Mouse (Mus musculus) natural killer cell, adult 2 months (primary cell): ENCODE data around the gene Afdn.
"Not testable (repeated sequence)": the region's sequence is repeated elsewhere in the genome, so short reads cannot be mapped to it uniquely, and the experiment has no call there.

ENCODE experiments used
- DNase-seq, 2 experiments: peaks; one replicate each; pipeline ENCODE4 v3.0.0; 2022; ENCODE audit warnings: low spot score in 2 of 2

Afdn gene

GRCm38 (mm10) chr17:13777676-13778075, 17.3 kb downstream of the Afdn start:
- no peak for DNase-seq

- DNase-seq = no peak
Measured at GRCm38 (mm10) chr17:13778865-13779264, 18.5 kb downstream of the Afdn start.

GRCm38 (mm10) chr17:13781948-13782347, 21.6 kb downstream of the Afdn start:
- no peak for DNase-seq

GRCm38 (mm10) chr17:13783469-13783868, 23.1 kb downstream of the Afdn start:
- no peak for DNase-seq

- DNase-seq = not testable (repeated sequence)
Measured at GRCm38 (mm10) chr17:13790033-13790432, 29.7 kb downstream of the Afdn start.

- DNase-seq = no peak
Measured at GRCm38 (mm10) chr17:13797691-13798090, 37.4 kb downstream of the Afdn start.

GRCm38 (mm10) chr17:13802836-13803408, 42.6 kb downstream of the Afdn start:
- DNase-seq = no peak

- no peak for DNase-seq
Measured at GRCm38 (mm10) chr17:13806016-13806415, 45.7 kb downstream of the Afdn start.

- no peak for DNase-seq
Measured at GRCm38 (mm10) chr17:13817789-13818188, 57.5 kb downstream of the Afdn start.

GRCm38 (mm10) chr17:13819342-13819741, 59.0 kb downstream of the Afdn start:
- no peak for DNase-seq

GRCm38 (mm10) chr17:13820676-13821075, 60.3 kb downstream of the Afdn start:
- DNase-seq = no peak

- no peak for DNase-seq
Measured at GRCm38 (mm10) chr17:13825421-13825820, 65.1 kb downstream of the Afdn start.

- DNase-seq = no peak
Measured at GRCm38 (mm10) chr17:13830234-13830633, 69.9 kb downstream of the Afdn start.

GRCm38 (mm10) chr17:13830636-13831341, 70.5 kb downstream of the Afdn start:
- DNase-seq = no peak

- DNase-seq = no peak
Measured at GRCm38 (mm10) chr17:13835876-13836275, 75.5 kb downstream of the Afdn start.

- DNase-seq = no peak
Measured at GRCm38 (mm10) chr17:13850175-13850574, 89.8 kb downstream of the Afdn start.

- DNase-seq = not testable (repeated sequence)
Measured at GRCm38 (mm10) chr17:13853883-13854282, 93.5 kb downstream of the Afdn start.

- DNase-seq = no peak
Measured at GRCm38 (mm10) chr17:13855396-13855795, 95.1 kb downstream of the Afdn start.

- no peak for DNase-seq
Measured at GRCm38 (mm10) chr17:13856429-13857090, 96.2 kb downstream of the Afdn start.

- no peak for DNase-seq
Measured at GRCm38 (mm10) chr17:13865340-13865739, 105.0 kb downstream of the Afdn start.

- DNase-seq = no peak
Measured at GRCm38 (mm10) chr17:13866951-13867351, 106.6 kb downstream of the Afdn start.

- DNase-seq = no peak
Measured at GRCm38 (mm10) chr17:13867475-13867874, 107.1 kb downstream of the Afdn start.

GRCm38 (mm10) chr17:13870236-13870635, 109.9 kb downstream of the Afdn start:
- DNase-seq = no peak
